Mouse (Mus musculus) ES-Bruce4 (cell line): ENCODE data around the gene Tbxas1.

Source experiments
- CTCF ChIP-seq: IDR thresholded peaks from one replicate; pipeline ENCODE4 v1.8.1; 2011; ENCODE audit warnings: low read depth, low read length
- POLR2A ChIP-seq: IDR thresholded peaks from one replicate; pipeline ENCODE4 v1.8.1; 2011; ENCODE audit warnings: low read length; ENCODE audit not compliant: insufficient read depth

DNA sequence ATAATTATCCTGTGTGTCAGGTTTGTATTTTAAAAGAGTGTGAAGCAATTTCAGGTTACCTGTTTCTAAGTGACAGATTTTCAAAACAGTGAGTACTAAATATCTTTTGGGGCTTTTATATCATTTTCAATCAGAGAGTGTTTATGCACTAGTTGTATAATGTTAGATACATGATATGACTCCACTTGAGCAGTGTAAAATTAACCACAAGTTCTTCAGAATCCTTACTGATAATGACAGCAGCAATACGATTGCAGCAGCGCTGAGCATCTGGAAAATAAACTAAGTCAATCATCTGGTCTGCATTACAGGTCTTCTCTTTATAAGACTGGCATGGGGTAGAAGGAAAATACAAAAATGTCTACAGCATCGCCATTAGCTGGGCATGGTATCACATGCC is 48.3 kb upstream of the Tbxas1 start:
- TF ChIP-seq CTCF (no peak), POLR2A (no peak)
